Mouse (Mus musculus) cerebellum, adult 9-11 months (tissue): ENCODE results near the gene Gm45062.

Experiments
- DNase-seq: peaks from one replicate; pipeline ENCODE4 v3.0.0; 2022

Gene Gm45062

DNA sequence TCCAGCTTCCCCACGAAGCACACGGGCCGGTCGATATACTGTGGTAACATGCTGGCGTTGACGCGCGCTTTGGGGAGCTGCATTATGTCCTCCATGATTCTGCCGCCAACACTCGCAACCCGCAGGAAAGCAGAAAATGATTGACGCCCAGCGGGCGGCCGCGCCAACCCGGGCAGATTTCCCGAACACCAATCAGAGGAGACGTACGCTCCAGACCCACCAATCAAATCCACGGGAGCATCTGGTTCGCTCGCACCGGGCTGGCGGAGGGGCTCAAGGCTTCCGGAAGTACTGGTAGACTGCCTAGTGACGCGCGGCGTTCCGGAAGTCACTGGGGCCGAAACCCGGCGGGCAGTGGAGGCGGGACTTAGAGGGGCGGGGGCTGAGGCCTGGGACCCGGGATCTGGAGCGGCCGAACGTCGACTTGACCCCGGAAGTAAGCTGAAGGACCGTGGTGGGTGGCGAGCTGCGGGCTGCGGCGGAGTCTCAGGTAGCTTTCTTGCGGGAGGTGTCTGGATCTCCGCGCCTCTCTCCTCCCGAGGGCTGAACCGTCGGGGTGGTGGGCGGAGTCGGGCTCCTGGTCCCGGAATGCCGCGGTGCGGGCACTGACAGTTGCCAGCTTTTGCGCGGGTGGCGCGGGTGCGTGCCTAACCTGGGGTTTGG, at the start of gene Gm45062, which contains the start of the genes Rpa3 and Umad1:
Gene Gm45062 (plus strand): TSS at position 447 of the 663 bp plus-strand sequence.
Gene Rpa3 (minus strand): TSS at position 170 of the 663 bp plus-strand sequence.
Gene Umad1 (plus strand): TSS at position 285 of the 663 bp plus-strand sequence.
- peak; percentile 99 for DNase-seq

DNA sequence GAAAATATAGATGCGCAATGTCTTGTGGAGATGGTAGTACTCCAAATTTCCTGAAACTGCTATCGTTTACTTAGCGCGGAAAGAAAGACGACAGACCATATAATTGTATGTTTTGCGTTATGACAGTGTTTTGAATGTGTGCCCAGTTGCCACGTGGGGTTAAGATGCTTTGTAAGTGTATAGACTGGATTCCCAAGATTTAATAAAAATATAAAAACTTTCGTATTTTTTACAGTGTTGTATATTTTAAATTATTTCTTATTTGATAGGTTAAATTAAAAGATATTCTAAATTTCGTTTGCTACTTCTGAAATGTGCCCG, 49.4 kb upstream of the Gm45062 start:
- no peak for DNase-seq

DNA sequence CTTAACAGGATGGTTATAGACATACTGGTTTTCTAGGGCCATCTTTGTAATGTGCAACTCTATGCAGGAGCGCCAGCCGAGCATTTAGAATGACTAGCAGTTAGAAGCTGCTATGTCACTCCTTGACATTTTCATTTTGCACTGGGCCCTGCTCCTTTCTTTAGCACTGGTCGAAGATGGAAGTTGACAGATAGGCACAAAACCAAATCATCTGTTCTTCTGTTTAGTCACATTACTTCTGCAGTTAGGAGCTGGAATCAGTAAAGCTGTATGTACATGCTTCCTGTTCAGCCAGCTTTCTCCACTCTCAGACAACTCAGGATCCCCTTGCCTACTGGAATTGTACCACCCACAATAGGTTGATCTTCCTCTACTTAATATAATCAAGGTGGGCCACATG, 48.6 kb upstream of the Gm45062 start:
- no peak for DNase-seq

DNA sequence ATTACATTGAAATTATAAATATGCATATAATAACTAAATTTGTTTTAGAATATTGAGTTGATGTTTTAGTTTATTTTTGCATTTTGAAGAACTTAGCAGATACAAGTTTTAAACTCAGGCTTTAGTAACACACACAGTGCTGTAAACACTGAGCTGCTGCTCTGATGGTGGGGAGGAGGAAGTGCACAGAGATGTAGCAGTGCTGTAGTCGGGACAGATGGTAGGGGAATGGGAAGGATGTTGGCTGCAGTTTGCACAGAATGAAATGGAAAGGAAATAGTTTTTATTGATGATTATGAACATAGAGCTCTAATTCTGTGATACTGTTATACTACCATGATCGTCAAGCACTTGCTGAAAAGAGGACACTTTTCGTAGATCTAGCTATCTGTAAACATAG, 32.2 kb upstream of the Gm45062 start:
- no peak for DNase-seq

DNA sequence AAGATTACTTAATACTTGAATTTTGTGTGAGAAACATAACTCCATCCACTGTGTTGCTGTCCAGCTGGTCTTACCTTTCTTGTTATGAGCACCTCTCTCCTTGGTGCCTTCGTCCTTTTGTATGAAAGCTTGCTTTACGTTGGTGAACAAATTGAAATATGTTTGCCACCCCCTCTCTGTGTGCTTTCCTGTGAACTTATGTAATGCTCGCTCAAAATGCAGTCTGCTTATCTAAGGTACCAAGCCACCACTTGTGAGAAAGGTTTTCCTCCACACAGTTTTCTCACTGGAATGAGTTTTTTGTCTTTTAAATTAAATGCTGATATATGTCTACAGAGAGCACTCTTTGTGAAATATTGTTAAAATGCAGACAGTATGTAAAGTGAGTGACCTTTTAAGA, 30.7 kb upstream of the Gm45062 start:
- DNase-seq: no peak

DNA sequence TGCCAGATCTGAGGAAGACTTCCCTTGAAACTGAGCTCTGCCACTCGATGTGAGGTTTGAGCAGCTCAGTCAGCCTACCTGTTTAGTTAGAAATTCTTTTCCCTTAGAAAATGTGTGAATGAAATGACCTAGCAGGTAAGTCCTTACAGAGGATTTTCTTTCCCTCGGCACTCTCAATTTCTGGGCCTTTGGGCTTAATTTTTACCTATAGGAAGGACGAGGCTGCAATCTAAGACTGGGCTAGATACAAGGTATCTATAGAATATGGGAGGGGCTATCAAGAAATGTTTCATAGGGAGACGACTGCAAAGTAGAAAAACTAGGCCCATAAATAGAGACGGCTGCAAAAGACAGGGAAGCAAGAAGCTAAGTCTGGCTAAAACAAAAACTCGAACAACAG, 934 bp upstream of the Gm45062 start:
- DNase-seq: no peak

DNA sequence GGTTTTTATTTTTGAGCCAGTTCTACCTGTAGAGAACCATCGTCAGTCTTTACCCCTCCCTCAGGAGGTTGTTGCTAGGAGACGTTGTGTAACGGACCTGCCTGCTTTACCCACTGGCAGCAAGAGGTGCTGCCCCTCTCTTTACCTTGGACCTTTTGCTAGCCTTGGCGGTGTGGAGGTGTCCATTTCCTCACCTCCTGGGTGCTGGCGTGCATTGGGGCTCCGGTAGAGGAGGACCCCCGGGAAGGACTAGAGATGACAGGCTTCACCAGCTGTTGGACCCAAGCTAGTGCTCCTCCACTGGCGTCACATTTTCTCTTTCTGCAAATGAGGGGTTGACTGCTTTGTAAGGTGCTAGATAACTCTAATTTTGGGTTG, 406 bp downstream of the Gm45062 start:
- DNase-seq: no peak

- DNase-seq: no peak
Measured at GRCm38 (mm10) chr6:8271047-8271446, 11.8 kb downstream of the Gm45062 start.

GRCm38 (mm10) chr6:8274387-8275054, 15.3 kb downstream of the Gm45062 start:
- peak; percentile 44 for DNase-seq

- peak; percentile 78 for DNase-seq
Measured at GRCm38 (mm10) chr6:8275098-8275497, 15.8 kb downstream of the Gm45062 start.

- no peak for DNase-seq
Measured at GRCm38 (mm10) chr6:8276431-8276830, 17.2 kb downstream of the Gm45062 start.

DNA sequence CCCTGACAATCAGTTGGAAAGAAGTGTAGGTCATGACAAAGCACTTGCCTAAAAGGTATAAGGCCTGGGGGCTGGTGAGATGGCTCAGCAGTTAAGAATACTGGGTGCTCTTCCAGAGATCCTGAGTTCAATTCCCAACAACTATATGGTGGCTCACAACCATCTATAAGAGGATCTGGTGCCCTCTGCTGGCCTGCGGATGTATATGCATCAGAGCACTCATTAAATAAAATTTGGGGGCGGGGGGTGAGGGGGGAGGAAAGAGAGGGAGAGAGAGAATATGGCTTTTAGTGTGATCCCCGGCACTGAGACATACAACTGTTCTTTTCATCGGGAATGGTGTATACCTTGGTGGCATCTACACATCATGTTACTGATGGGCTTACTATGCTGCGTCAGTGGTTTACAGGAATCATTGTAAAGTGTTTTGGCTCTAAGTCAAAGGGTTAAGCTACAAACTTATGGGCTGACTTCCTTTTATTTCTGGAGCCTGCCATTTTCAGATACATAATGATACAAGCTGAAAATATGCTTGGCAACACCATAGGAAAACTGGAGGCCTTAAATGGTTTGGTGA, 19.3 kb downstream of the Gm45062 start:
- no peak for DNase-seq

DNA sequence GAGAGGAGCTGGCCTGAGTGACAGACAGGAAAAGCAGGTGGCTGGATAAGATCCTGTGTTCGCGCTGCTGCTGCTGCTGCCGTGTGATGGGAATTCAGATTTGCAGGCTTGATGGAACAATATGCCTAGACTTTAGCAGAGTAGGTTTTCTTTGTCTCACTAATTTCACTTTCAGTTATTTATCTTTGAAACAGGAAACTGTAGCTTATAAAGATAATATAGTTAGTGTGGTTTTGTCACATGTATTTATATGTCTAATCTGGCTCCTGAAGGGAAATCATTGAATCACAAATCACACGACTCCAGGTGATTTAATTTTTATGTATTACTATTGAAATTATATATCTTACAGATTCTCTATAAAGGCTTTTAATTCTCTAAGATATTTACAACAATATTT, 24.0 kb downstream of the Gm45062 start:
- no peak for DNase-seq

GRCm38 (mm10) chr6:8285401-8285960, 26.2 kb downstream of the Gm45062 start:
- no peak for DNase-seq

- DNase-seq: no peak
Measured at GRCm38 (mm10) chr6:8286146-8286545, 26.9 kb downstream of the Gm45062 start.

DNA sequence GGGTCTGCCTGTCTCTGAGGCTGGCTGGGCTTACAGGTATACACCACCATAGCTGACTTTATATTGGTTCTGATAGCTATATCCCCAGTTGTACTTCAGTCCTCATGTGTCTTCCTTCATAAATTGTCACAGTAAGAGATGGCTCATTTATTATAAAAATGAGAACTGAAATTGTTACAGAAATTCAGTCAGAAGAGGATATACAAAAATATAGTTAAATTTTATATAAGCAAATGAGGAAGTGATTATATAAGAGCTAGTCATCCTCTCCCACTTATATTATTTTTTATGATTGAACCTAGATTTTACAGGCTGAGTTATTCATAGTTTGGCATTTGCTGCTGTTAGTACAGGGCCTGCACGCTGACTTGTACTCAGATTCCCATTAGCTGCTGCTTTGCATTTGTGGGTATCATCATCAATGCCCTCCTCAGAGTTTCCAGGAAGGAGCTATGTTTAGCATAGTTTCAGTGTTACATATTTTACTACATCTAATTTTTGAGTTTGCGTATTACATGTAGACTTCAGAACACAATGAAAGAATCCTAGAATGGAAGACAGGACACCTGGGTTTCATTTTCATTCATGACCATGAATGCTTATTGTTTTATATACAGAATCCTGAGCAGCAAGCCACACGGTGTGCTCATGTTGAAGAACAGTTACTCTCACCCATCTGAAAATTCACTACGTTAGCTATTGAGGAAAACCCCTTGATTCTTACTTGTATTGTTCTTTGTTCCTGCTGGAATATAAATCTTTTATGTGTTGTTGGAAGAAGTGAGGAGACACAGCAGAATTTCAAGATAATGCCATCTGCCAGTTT, 29.7 kb downstream of the Gm45062 start:
- no peak for DNase-seq

DNA sequence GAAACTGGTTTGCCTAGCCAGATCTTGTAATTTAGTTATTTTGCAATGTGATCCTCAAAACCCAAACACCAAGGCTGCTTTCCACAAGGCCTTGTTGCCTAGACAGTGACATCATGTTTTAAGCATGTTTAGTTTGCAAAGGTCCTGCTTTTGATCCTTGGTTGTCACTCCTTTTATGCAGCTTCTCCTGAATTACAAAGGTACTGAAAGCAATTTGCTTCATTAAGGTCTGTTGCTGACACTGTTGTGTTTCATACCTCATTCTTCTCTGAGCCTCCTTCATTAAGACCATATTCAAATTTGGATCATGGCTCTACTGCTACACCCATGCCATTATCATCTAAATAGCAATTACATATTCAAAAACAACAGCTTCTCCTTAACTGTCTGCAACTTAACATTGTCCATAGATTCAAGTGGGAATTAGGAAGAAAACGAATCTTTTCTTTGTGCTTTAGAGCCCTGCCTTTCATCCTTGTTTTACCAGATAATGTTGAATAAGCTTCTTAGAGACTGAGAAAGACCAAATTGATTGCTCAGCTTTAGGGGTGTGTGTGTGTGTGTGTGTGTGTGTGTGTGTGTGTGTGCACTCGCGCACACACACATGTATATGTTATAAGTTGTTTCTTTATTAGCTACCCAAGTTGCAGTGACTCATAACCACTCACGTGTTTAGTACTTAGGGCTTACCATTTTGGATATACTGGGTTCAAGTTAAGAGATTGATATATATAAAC, 35.0 kb downstream of the Gm45062 start:
- no peak for DNase-seq

GRCm38 (mm10) chr6:8299066-8299863, 40.0 kb downstream of the Gm45062 start:
- no peak for DNase-seq

GRCm38 (mm10) chr6:8307878-8308775, 48.9 kb downstream of the Gm45062 start:
- DNase-seq: no peak

DNA sequence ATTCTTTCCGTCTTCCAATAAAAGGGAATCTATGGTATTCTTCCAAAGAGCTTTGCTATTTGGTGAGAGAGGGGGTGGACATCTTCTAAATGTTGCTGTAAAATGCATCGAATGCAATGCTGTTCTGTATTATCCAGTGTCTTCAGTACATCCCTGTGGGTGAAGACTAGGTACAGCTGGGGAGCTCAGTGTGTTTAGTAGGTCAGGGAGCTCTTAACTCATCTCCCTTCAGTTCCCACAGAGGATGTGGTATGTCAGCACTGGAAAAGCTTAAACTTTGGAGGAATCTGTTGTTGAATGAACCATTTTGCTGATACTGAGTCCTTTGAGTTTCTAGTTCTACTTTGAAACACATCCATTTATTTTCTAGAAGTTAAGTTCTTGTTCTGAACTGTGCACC, 53.3 kb downstream of the Gm45062 start:
- no peak for DNase-seq
